Mouse (Mus musculus) testis, adult 2 months (tissue): ENCODE results near the gene Cx3cl1. TPM values are rescaled to one million over a fixed set of nuclear protein-coding genes. Genes with fewer than 3 reads are reported as not detected.

Experiments used
- H3K27ac ChIP-seq: fragments of 200-500 bp; 2 replicates; pipeline ENCODE4 v1.5.1; 2012; ENCODE audit warnings: low read depth, low read length; ENCODE audit not compliant: control insufficient read depth, insufficient read depth
- H3K27me3 ChIP-seq: fragments of 200-500 bp; 2 replicates; pipeline ENCODE4 v1.6.1; 2012; ENCODE audit warnings: mild to moderate bottlenecking, low read length, moderate library complexity; ENCODE audit not compliant: control insufficient read depth, insufficient read depth
- H3K36me3 ChIP-seq: fragments of 200-500 bp; 2 replicates; pipeline ENCODE4 v1.6.1; 2012; ENCODE audit warnings: mild to moderate bottlenecking, low read length; ENCODE audit not compliant: control insufficient read depth, insufficient read depth
- H3K4me1 ChIP-seq: fragments of 200-500 bp; 2 replicates; pipeline ENCODE4 v1.6.1; 2012; ENCODE audit warnings: low read length; ENCODE audit not compliant: control insufficient read depth, insufficient read depth
- H3K4me3 ChIP-seq: fragments of 200-500 bp; 2 replicates; pipeline ENCODE4 v1.5.1; 2012; ENCODE audit warnings: low read depth, mild to moderate bottlenecking, low read length, moderate library complexity, mixed read lengths; ENCODE audit not compliant: control insufficient read depth
- CTCF ChIP-seq: fragments of 200-500 bp; IDR thresholded peaks from 2 replicates; pipeline ENCODE4 v1.5.1; 2012; ENCODE audit warnings: low read depth, mild to moderate bottlenecking, inconsistent platforms, low read length, moderate library complexity; ENCODE audit not compliant: control insufficient read depth, insufficient read depth, insufficient replicate concordance
- POLR2A ChIP-seq: fragments of 200-500 bp; IDR thresholded peaks from 2 replicates; pipeline ENCODE4 v1.6.1; 2012; ENCODE audit warnings: low read depth, mild to moderate bottlenecking, inconsistent platforms, low read length, moderate library complexity; ENCODE audit not compliant: control insufficient read depth
- polyA plus RNA-seq: library from polyadenylated mRNA; depleted of rRNA; stranded (reverse); fragments of >200 nt; gene quantifications from 2 replicates; pipeline ENCODE4 v1.2.3, GENCODE M21; 2012

Cx3cl1 gene
- polyA plus RNA-seq, 1 experiment: 6.4 TPM

DNA sequence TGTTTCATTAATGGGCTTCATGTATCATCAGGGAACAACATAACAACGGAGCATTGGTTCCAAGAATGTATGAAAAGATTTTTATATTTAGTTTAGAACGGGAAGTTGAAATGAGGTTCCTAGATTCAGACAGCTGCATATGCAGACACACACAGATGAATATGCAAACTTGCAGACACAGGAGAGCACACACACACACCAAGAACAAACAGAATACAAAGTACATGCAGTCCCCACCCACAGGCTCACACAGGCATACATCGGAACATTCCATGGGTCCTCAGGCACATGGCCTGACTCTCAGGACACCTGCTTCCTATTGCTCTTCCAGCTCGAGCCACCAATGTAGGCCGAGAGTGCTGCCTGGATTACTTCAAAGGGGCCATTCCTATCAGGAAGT is 39.0 kb downstream of the Cx3cl1 start:
- peak overlapping the region; percentile 12; the same call in 1 of the 2 replicates for H3K27ac ChIP-seq
- H3K36me3 ChIP-seq: no peaks in the 10 kb centered on the region
- TF ChIP-seq CTCF (no peak), POLR2A (no peak)
- H3K4me1 ChIP-seq: peaks cover 3% of the 10 kb centered on the region; the same call in 1 of the 2 replicates
- H3K27me3 ChIP-seq: no peaks in the 10 kb centered on the region
- H3K4me3 ChIP-seq: no peak overlapping the region

DNA sequence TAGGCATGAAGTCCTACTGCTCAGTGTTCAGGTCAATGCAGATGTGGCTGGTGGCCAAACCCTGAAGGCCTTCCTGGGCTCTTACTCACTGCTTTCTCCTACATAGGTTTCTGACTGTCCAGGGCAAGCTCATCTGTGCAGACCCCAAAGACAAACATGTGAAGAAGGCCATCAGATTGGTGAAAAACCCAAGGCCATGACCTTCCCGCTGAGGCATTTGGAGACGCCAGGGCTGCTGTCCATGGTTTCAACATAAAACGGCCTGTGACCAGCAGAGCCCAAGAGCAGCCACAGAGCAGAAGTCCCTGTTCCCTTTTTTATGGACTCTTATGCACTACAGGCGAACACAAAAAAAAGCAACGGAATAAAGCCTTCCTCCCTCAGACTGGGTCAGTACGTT is 39.8 kb downstream of the Cx3cl1 start:
- no peaks in the 10 kb centered on the region for H3K36me3 ChIP-seq
- no peak overlapping the region for H3K4me3 ChIP-seq
- H3K4me1 ChIP-seq: peaks cover 3% of the 10 kb centered on the region; the same call in 1 of the 2 replicates
- no peaks in the 10 kb centered on the region for H3K27me3 ChIP-seq
- H3K27ac ChIP-seq: no peak overlapping the region
- no peak for TF ChIP-seq POLR2A
- TF ChIP-seq CTCF: no peak

DNA sequence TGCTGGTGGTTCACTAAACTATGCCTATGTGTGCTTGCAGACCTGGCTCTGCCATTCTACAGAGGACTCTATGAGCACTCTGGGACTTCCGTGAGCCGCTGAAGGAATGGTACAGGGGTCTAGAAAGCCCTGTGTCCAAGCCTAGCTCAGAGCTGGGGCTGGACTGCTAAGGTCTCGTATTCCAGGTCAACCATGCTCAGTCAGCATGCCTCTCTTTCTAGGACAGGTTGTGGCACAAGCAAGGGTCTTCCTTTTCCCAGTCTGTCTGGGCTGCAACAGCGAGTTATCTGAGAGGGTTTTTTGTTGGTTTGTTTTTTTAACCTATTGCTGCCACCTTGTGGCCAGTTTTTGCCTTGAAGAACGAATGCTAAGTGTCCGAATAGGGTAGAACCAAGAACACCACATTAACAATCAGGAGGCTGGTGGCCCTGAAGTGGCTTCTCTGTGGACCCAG is 40.9 kb downstream of the Cx3cl1 start:
- Histone ChIP-seq H3K4me3 (no peak overlapping the region), H3K4me1 (peaks cover 3% of the 10 kb centered on the region; the same call in 1 of the 2 replicates), H3K27ac (peak overlapping the region; percentile 41; the same call in 1 of the 2 replicates), H3K27me3 (no peaks in the 10 kb centered on the region), H3K36me3 (no peaks in the 10 kb centered on the region)
- TF ChIP-seq POLR2A: no peak
- TF ChIP-seq CTCF: peak; percentile 10; the same call in 1 of the 2 replicates

DNA sequence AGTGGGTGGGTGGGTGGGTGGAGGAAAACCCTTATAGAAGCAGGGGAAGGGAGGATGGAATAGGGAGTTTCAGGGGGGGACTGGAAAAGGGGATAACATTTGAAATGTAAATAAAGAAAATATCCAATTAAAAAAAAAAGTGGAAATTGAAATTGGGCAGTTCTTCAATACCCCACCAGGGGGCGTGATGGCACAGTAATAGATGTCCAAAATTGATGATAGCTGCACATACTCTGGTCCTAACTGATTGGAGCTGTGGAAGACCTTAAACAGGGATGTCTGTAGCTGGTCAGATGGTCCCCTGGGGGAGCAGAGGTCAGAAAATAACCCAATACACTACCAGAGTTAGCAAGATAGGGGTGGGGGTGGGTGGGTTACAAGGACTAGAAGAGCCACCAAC is 42.7 kb downstream of the Cx3cl1 start:
- Histone ChIP-seq H3K4me1 (peaks cover 3% of the 10 kb centered on the region; the same call in 1 of the 2 replicates), H3K27me3 (no peaks in the 10 kb centered on the region), H3K4me3 (no peak overlapping the region), H3K27ac (no peak overlapping the region), H3K36me3 (no peaks in the 10 kb centered on the region)
- TF ChIP-seq CTCF (no peak), POLR2A (no peak)

DNA sequence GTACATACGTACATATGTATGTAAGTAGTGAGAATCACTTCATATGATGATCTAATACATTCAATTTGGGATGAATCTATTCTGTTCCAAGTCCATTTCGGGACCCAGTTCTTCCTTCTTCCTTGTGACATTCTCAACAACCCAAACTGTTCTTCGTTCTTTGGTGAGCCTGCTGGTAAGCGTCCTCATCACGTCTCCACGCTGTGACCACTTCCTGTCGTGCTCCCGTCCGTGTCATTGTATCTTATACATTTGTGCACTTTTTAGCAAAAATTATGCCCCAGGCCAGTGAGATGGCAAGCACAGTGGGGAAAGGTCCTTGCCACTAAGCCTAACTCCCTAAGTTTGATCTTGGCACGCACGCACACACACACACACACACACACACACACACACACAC is 46.1 kb downstream of the Cx3cl1 start:
- no peak overlapping the region for H3K4me3 ChIP-seq

DNA sequence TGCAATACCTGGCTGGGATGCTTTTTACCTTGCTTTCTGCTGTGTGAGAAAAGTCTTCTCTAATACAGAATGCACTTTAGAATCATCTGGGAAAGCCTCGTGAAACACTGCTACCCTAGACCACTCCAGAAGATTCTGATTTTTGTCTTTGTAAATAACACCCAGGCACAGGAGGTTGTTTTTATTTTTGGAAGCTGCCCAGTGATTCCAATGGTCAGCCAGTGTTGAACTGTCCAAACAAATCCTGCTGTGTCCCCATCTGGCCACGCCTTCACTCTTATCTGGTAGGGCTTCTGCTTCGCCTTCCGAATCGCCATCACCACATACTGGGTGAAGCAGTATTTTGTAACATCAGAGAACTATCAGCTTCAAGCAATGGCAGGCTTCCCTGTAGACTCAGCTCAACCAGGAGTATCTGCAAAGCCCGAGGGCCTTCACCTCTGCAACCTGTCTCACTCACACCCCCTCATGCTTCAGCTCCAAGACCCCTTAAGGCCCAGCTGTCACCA is 47.9 kb downstream of the Cx3cl1 start:
- no peaks in the 10 kb centered on the region; the same call in none of the 2 replicates for H3K36me3 ChIP-seq
- TF ChIP-seq POLR2A (no peak), CTCF (no peak)
- H3K27me3 ChIP-seq: no peaks in the 10 kb centered on the region
- H3K4me3 ChIP-seq: no peak overlapping the region
- H3K27ac ChIP-seq: no peak overlapping the region
- H3K4me1 ChIP-seq: 0 out of 2 replicates have a peak, but pooled peaks cover 2% of the 10 kb centered on the region

More for the DNA sequence above, 46.1 kb downstream of the Cx3cl1 start:
- Histone ChIP-seq H3K36me3 (no peaks in the 10 kb centered on the region; the same call in 1 of the 2 replicates), H3K27ac (no peak overlapping the region), H3K27me3 (no peaks in the 10 kb centered on the region), H3K4me1 (0 out of 2 replicates have a peak, but pooled peaks cover under 1% of the 10 kb centered on the region)
- no peak for TF ChIP-seq POLR2A
- no peak for TF ChIP-seq CTCF

DNA sequence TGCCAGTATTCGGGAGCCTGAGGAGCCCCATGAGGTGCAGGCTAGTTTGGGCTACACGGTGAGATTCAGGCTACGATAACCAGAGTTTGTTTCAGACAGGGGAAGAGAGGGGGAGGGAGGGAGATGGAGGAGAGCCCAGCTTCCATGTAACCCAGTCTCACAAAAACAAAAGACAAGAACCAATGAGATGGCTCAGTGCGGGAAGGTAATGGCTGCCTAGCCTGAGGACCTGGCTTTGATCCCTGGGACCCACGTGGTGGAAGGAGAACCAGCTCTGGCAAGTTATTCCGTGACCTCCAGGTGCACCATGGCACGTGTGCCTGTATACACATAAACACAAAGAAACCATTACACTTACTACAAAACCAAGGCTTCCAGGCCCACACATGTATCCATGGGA is 48.7 kb downstream of the Cx3cl1 start:
- no peaks in the 10 kb centered on the region for H3K27me3 ChIP-seq
- H3K4me1 ChIP-seq: 0 out of 2 replicates have a peak, but pooled peaks cover 2% of the 10 kb centered on the region
- TF ChIP-seq CTCF: no peak
- no peak for TF ChIP-seq POLR2A
- peaks cover 2% of the 10 kb centered on the region for H3K36me3 ChIP-seq
- H3K4me3 ChIP-seq: no peak overlapping the region
- no peak overlapping the region for H3K27ac ChIP-seq

DNA sequence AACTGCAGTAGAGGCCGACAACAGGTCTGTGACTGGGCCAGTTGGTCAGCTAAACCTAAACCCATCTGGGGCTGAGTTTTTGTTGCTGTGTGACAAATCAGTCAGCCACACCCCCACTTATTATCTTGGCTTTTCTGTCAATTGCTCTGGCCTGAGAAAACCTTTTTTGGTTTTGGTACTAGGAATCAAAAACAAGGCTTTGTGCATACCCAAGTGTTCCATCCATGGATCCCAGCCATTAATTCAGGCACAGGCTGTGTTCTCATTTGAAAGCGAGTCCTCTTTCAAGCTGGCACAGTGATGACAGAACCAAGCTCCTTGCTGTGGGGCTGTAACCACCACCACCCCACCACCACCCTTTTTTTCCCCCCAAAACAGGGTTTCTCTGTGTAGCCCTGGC is 49.6 kb downstream of the Cx3cl1 start:
- no peak overlapping the region for H3K4me3 ChIP-seq
- H3K27me3 ChIP-seq: no peaks in the 10 kb centered on the region
- H3K27ac ChIP-seq: no peak overlapping the region
- TF ChIP-seq CTCF: no peak
- TF ChIP-seq POLR2A: no peak
- peaks cover 3% of the 10 kb centered on the region for H3K36me3 ChIP-seq
- H3K4me1 ChIP-seq: 0 out of 2 replicates have a peak, but pooled peaks cover 2% of the 10 kb centered on the region
